ENCODE assay signal across 11 mouse cellular contexts in the genomic region with DNA sequence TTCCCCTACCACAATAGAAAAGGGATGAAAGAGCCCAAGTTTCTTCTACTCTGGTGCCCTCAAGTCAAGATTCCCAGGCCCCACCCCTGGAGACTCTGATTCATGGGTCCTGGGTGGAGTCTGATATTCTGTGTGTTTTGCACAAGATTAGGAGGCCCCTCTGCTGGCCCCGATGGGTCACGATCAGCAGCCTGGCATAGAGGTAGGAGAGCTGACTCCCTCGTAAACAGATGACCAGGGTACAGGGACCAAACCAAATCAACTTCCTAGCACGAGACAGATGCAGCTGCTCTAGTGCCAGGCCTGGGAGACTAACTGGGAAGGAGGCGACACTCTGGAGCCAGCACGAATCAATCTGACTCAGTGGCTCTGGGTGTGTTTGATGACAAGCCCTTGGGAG. TPM values are rescaled to one million over a fixed set of nuclear protein-coding genes. Genes with fewer than 3 reads are reported as not detected.
A peak's percentile ranks its signal among the peaks of the same experiment; 100 is the strongest.
DNase-seq lines count a peak whose midpoint lies in the region; ATAC-seq lines count a peak whose summit lies in the region.
"Had no signal": no experiment of that assay in that cellular context is flagged by ENCODE, and none has a peak within 500 bp of the region (broad histone marks: within the 10 kb centered on the region; RNA-seq: fewer than 3 reads in every experiment).

No protein-coding gene starts in this region.

- no peak overlapping the region for H3K9ac ChIP-seq in hindbrain, embryonic 13.5 days
- no peak overlapping the region for H3K9ac ChIP-seq in hindbrain, embryonic 11.5 days (ENCODE audit: low read depth, low read length)
- H3K9ac ChIP-seq in limb, embryonic 13.5 days = no peak overlapping the region

- H3K27me3 ChIP-seq in hindbrain, embryonic 13.5 days = no peaks in the 10 kb centered on the region
- no peaks in the 10 kb centered on the region for H3K27me3 ChIP-seq in hindbrain, embryonic 11.5 days (ENCODE audit: control insufficient read depth, insufficient read depth, low read length)
- H3K27me3 ChIP-seq in limb, embryonic 13.5 days = no peaks in the 10 kb centered on the region

- no peak for DNase-seq in hindbrain, embryonic 11.5 days (ENCODE audit: low spot score)
- DNase-seq in 416B (ENCODE audit: low read depth) = peak; percentile 36
- DNase-seq in thymus, postnatal 36 days = no peak
- DNase-seq in ovary, postnatal 14 days (ENCODE audit: low spot score) = no peak
- no peak for DNase-seq in adrenal gland, adult 2 months
- DNase-seq: cerebellum, adult 2 months; thymus, postnatal 14 days had no signal

- peaks cover 63% of the 10 kb centered on the region for H3K4me1 ChIP-seq in hindbrain, embryonic 13.5 days (replicated peaks)
- H3K4me1 ChIP-seq in hindbrain, embryonic 11.5 days (replicated peaks; ENCODE audit: control insufficient read depth, insufficient read depth, low read length) = 0 out of 2 replicates have a peak, but pooled peaks cover 4% of the 10 kb centered on the region
- peaks cover 75% of the 10 kb centered on the region for H3K4me1 ChIP-seq in brown adipose tissue, adult 24 weeks (ENCODE audit: control insufficient read depth, insufficient read depth, insufficient read length, low read length)
- peaks cover 95% of the 10 kb centered on the region for H3K4me1 ChIP-seq in limb, embryonic 13.5 days

- no peaks in the 10 kb centered on the region for H3K9me3 ChIP-seq in hindbrain, embryonic 13.5 days
- H3K9me3 ChIP-seq in hindbrain, embryonic 11.5 days (ENCODE audit: control insufficient read depth, low read length) = no peaks in the 10 kb centered on the region
- no peaks in the 10 kb centered on the region for H3K9me3 ChIP-seq in limb, embryonic 13.5 days

- 0 out of 2 replicates have a peak overlapping the region, but pooled peaks have one; percentile 44 for H3K27ac ChIP-seq in hindbrain, embryonic 13.5 days
- H3K27ac ChIP-seq in hindbrain, embryonic 11.5 days (ENCODE audit: low read depth, low read length) = no peak overlapping the region
- H3K27ac ChIP-seq in brown adipose tissue, adult 24 weeks (replicated peaks; ENCODE audit: low read depth, low read length) = peak overlapping the region; percentile 96
- H3K27ac ChIP-seq in limb, embryonic 13.5 days = 0 out of 2 replicates have a peak overlapping the region, but pooled peaks have one; percentile 65

- no peak for ATAC-seq in hindbrain, embryonic 13.5 days (ENCODE audit: low FRiP score)
- no peak for ATAC-seq in hindbrain, embryonic 11.5 days (ENCODE audit: low FRiP score)
- no peak for ATAC-seq in limb, embryonic 13.5 days (ENCODE audit: low FRiP score, low read depth)
- ATAC-seq: midbrain, embryonic 16.5 days had no signal

- WGBS in hindbrain, embryonic 13.5 days = 87% methylated on average over 6 of the region's 6 CpGs
- 90% methylated on average over 6 of the region's 6 CpGs for WGBS in hindbrain, embryonic 11.5 days
- WGBS in limb, embryonic 13.5 days = 83% methylated on average over 6 of the region's 6 CpGs

- H3K36me3 ChIP-seq in hindbrain, embryonic 13.5 days = no peaks in the 10 kb centered on the region
- no peaks in the 10 kb centered on the region for H3K36me3 ChIP-seq in hindbrain, embryonic 11.5 days (ENCODE audit: control insufficient read depth, insufficient read depth, low read length)
- peaks cover 14% of the 10 kb centered on the region for H3K36me3 ChIP-seq in limb, embryonic 13.5 days

- H3K4me2 ChIP-seq in hindbrain, embryonic 13.5 days = no peak overlapping the region
- no peak overlapping the region for H3K4me2 ChIP-seq in hindbrain, embryonic 11.5 days (replicated peaks; ENCODE audit: low read depth, low read length)
- H3K4me2 ChIP-seq in limb, embryonic 13.5 days (replicated peaks) = no peak overlapping the region

- no peak overlapping the region for H3K4me3 ChIP-seq in hindbrain, embryonic 13.5 days
- H3K4me3 ChIP-seq in hindbrain, embryonic 11.5 days (ENCODE audit: low read depth, low read length) = no peak overlapping the region
- H3K4me3 ChIP-seq in brown adipose tissue, adult 24 weeks (ENCODE audit: insufficient read depth, low read depth, low read length) = no peak overlapping the region
- no peak overlapping the region for H3K4me3 ChIP-seq in limb, embryonic 13.5 days

RNA-seq across cellular contexts. Expression of gene Smad6, which starts 51.0 kb away (rescaled TPM):
- polyA plus RNA-seq in hindbrain, embryonic 13.5 days (2015; fragmentation: Nextera tagmentation; extraction: Ambion mirVana) = 2.3 and 2.8 TPM in 2 replicates
- polyA plus RNA-seq in hindbrain, embryonic 11.5 days (2014; fragmentation: Nextera tagmentation; extraction: Ambion mirVana) = 5.5 and 7.1 TPM in 2 replicates
- polyA plus RNA-seq in brown adipose tissue, adult 24 weeks (2012; ENCODE audit: insufficient read depth, insufficient read length, missing spikeins) = 5.3 and 14.8 TPM in 2 replicates
- polyA plus RNA-seq in limb, embryonic 13.5 days (2015; fragmentation: Nextera tagmentation; extraction: Ambion mirVana) = 10.8 and 11.0 TPM in 2 replicates
- 10 to 100 TPM in 1 of 2 experiments, 1 to 10 TPM in 1; 6.0 to 12.9 TPM for total RNA-seq in adrenal gland, adult 2 months (2021)
- 43.4 and 52.4 TPM in 2 replicates for polyA plus RNA-seq in adrenal gland, adult 2 months (2012; rRNA removed)
